Mouse (Mus musculus) bone marrow macrophage, adult 2 months (primary cell): Measurements from ENCODE around the gene Hip1r. TPM values are rescaled to one million over a fixed set of nuclear protein-coding genes. Genes with fewer than 3 reads are reported as not detected.

ENCODE experiments used
- H3K27ac ChIP-seq: 2 replicates; pipeline ENCODE4 v1.5.1; 2012; ENCODE audit warnings: low read depth, low read length; ENCODE audit not compliant: insufficient read depth
- H3K4me1 ChIP-seq: 2 replicates; pipeline ENCODE4 v1.6.1; 2012; ENCODE audit warnings: low read length; ENCODE audit not compliant: control insufficient read depth, insufficient read depth
- H3K4me3 ChIP-seq: 2 replicates; pipeline ENCODE4 v1.5.1; 2012; ENCODE audit warnings: mild to moderate bottlenecking, low read length, moderate library complexity; ENCODE audit not compliant: insufficient read depth
- CTCF ChIP-seq: IDR thresholded peaks from 2 replicates; pipeline ENCODE4 v1.5.1; 2012; ENCODE audit warnings: low read depth, mild to moderate bottlenecking, low read length, moderate library complexity
- POLR2A ChIP-seq: IDR thresholded peaks from 2 replicates; pipeline ENCODE4 v1.6.1; 2012; ENCODE audit warnings: mild to moderate bottlenecking, low read depth, low read length, borderline replicate concordance
- polyA plus RNA-seq: library from polyadenylated mRNA; stranded (reverse); fragments of >200 nt; gene quantifications from 2 replicates; pipeline ENCODE4 v1.2.4, GENCODE M21; 2012; ENCODE audit not compliant: missing spikeins, insufficient read depth, insufficient read length

The Hip1r gene
- polyA plus RNA-seq, 1 experiment: 0.51 TPM

GRCm38 (mm10) chr5:123980521-123981249, 7.3 kb downstream of the Hip1r start:
- no peak overlapping the region for H3K4me3 ChIP-seq
- TF ChIP-seq POLR2A (no peak), CTCF (no peak)
- H3K4me1 ChIP-seq: no peaks in the 10 kb centered on the region
- no peak overlapping the region for H3K27ac ChIP-seq

- H3K4me1 ChIP-seq: no peaks in the 10 kb centered on the region
Observed at GRCm38 (mm10) chr5:123981250-123981554, 7.8 kb downstream of the Hip1r start.

GRCm38 (mm10) chr5:123982838-123983237, 9.4 kb downstream of the Hip1r start:
- no peak overlapping the region for H3K27ac ChIP-seq
- no peak overlapping the region for H3K4me3 ChIP-seq
- no peaks in the 10 kb centered on the region for H3K4me1 ChIP-seq
- TF ChIP-seq POLR2A (no peak), CTCF (no peak)

More at GRCm38 (mm10) chr5:123981250-123981554, 7.8 kb downstream of the Hip1r start:
- no peak for TF ChIP-seq POLR2A
- no peak for TF ChIP-seq CTCF
- no peak overlapping the region for H3K4me3 ChIP-seq
- H3K27ac ChIP-seq: no peak overlapping the region

GRCm38 (mm10) chr5:123985434-123985833, 12.0 kb downstream of the Hip1r start:
- Histone ChIP-seq H3K4me1 (no peaks in the 10 kb centered on the region), H3K4me3 (no peak overlapping the region)
- TF ChIP-seq CTCF: no peak
- no peak for TF ChIP-seq POLR2A

GRCm38 (mm10) chr5:123986925-123987324, 13.5 kb downstream of the Hip1r start:
- Histone ChIP-seq H3K27ac (no peak overlapping the region), H3K4me3 (no peak overlapping the region), H3K4me1 (no peaks in the 10 kb centered on the region)
- no peak for TF ChIP-seq CTCF
- TF ChIP-seq POLR2A: no peak

More at GRCm38 (mm10) chr5:123985434-123985833, 12.0 kb downstream of the Hip1r start:
- H3K27ac ChIP-seq: no peak overlapping the region

GRCm38 (mm10) chr5:123987511-123987910, 14.1 kb downstream of the Hip1r start:
- TF ChIP-seq POLR2A (no peak), CTCF (no peak)
- Histone ChIP-seq H3K4me1 (no peaks in the 10 kb centered on the region), H3K27ac (no peak overlapping the region), H3K4me3 (no peak overlapping the region)

GRCm38 (mm10) chr5:123989941-123990885, 16.8 kb downstream of the Hip1r start:
- H3K27ac ChIP-seq: no peak overlapping the region
- TF ChIP-seq POLR2A (no peak), CTCF (no peak)
- no peaks in the 10 kb centered on the region for H3K4me1 ChIP-seq
- no peak overlapping the region for H3K4me3 ChIP-seq

GRCm38 (mm10) chr5:123991321-123991720, 17.9 kb downstream of the Hip1r start:
- no peak overlapping the region for H3K27ac ChIP-seq
- H3K4me3 ChIP-seq: no peak overlapping the region
- TF ChIP-seq CTCF (no peak), POLR2A (no peak)
- H3K4me1 ChIP-seq: no peaks in the 10 kb centered on the region

- Histone ChIP-seq H3K27ac (no peak overlapping the region), H3K4me1 (no peaks in the 10 kb centered on the region), H3K4me3 (no peak overlapping the region)
- TF ChIP-seq POLR2A: no peak
- TF ChIP-seq CTCF: no peak
Observed at GRCm38 (mm10) chr5:123992193-123992637, 18.8 kb downstream of the Hip1r start.

- H3K4me3 ChIP-seq: no peak overlapping the region
- TF ChIP-seq CTCF: peak; percentile 88
- TF ChIP-seq POLR2A: no peak
- H3K4me1 ChIP-seq: no peaks in the 10 kb centered on the region
- no peak overlapping the region for H3K27ac ChIP-seq
Observed at GRCm38 (mm10) chr5:123992794-123993193, 19.4 kb downstream of the Hip1r start.
